Mouse (Mus musculus) megakaryocyte, embryonic 14.5 days (primary cell): Measurements from ENCODE around the gene Gtpbp2.

Experiments used
- FLI1 ChIP-seq: IDR thresholded peaks from 2 replicates; pipeline ENCODE4 v1.6.1; 2012; ENCODE audit warnings: low read length, inconsistent platforms, mixed read lengths
- GATA1 ChIP-seq: IDR thresholded peaks from 3 replicates; pipeline ENCODE4 v1.6.1; 2012; ENCODE audit warnings: mixed read lengths, low read length, inconsistent platforms, borderline replicate concordance

DNA sequence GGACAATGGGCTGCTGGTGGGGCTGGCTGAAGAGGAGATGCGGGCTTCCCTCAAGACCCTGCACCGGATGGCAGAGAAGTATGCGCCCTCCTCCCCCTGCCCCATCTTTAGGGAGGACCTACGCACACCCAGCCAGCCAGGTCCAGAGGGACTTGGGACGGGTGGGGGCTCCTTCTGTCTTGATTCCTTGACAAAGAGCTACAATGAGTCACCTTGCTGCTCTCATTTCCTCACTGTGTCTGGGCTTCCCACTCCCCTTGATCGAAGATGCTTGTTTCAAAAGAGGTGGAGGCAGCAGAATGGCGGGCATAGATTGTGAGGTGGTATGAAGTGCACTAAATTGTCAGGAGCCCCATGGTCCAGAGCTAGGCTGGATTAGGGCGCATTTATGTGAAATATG is 3.5 kb downstream of the Gtpbp2 start:
- no peak for TF ChIP-seq FLI1
- TF ChIP-seq GATA1: no peak
